Mouse (Mus musculus) cortical plate, adult 2 months (tissue): ENCODE measurements at regions not wholly inside any gene's neighbourhood (a gene's known extent, or its start where the extent isn't known, plus 50 kb on each side); places are given as distances from the start of the nearest gene placed in this dataset.

Source experiments
- CTCF ChIP-seq: fragments of 200-500 bp; IDR thresholded peaks from 2 replicates; pipeline ENCODE4 v1.5.1; 2011; ENCODE audit warnings: mild to moderate bottlenecking, control low read depth, low read length; ENCODE audit not compliant: insufficient read depth; ENCODE audit errors: extremely low read depth
- POLR2A ChIP-seq: fragments of 200-500 bp; IDR thresholded peaks from 2 replicates; pipeline ENCODE4 v1.6.1; 2011; ENCODE audit warnings: mild to moderate bottlenecking, low read length, control low read depth; ENCODE audit not compliant: insufficient read depth; ENCODE audit errors: extremely low read depth

DNA sequence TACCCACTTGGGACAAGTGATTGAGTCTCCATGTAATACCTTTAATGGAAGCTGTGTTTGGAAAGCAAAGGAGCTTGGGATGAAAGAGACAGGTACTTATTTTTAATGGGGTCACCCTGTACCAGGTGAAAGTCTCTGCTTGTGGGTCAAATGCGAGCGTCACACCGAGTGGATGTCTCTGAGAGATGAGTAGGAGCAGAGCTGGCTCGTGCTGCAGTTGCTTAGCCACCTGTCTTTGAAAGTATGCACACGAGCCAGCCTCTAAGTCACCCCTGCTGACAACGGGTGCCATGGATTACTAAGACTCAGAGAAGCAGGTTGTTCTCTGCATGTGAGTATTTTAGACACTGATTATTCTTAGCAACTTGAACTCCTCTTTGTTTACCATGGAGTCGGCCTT, 179.5 kb upstream of the Gk2 start:
- TF ChIP-seq POLR2A (no peak), CTCF (no peak)
